Mouse (Mus musculus) thymus, postnatal 36 days (tissue): ENCODE data around the gene Krt5.
"Not testable (repeated sequence)": the region's sequence is repeated elsewhere in the genome, so short reads cannot be mapped to it uniquely, and the experiment has no call there.

ENCODE experiments used
- DNase-seq, 2 experiments: peaks; one replicate each; pipeline ENCODE4 v3.0.0; 2022; ENCODE audit warnings: mixed read lengths in 2 of 2

The Krt5 gene

DNA sequence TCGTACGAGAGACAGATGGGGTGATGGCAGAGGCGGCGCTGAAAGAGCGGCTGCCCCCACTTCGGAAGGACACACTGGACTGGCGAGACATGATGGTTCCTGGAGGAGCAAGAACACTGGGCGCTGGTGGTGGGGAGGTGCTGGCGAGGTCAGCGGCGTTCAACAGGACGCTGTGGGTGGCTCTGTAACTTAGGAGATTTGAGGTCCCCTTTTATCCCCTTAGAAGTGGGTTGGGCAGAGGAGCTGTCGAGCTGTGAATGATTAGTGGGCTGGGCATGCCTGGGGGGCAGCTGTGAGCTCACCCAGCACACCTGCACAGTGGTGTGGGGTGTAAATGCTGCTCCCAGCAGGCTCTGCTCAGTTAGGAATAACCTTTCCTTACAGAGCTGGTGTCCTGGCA is at the start of gene Krt5:
Krt5 (minus strand) TSS at position 179 of the 400 bp plus-strand sequence.
- DNase-seq, result no peak

DNA sequence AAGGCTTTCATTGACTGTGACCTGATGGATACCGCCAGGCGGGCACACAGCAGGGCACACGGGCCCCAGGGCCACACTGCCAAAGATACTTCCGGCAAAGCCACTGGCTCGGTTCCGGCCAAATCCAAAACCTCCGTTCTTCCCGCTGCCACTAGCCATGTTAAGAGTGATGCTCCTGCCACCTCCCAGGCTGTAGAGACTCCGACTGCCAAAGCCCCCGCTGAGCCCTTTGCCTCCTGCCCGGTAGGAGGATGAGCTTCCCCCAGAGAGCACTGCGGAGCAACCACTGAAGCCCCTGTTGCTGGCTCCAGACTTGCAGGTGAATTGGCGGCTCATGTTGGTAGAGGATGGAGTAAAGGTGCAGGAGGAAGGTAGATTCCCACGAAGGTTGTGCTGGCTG is 30.0 kb upstream of the Krt5 start, which contains the start of gene Krt71:
Krt71 (minus strand) TSS at position 399 of the 400 bp plus-strand sequence.
- no peak for DNase-seq

GRCm38 (mm10) chr15:101737786-101738185 is 25.1 kb upstream of the Krt5 start:
- no peak for DNase-seq

GRCm38 (mm10) chr15:101730653-101731052 is 18.0 kb upstream of the Krt5 start:
- no peak for DNase-seq

DNA sequence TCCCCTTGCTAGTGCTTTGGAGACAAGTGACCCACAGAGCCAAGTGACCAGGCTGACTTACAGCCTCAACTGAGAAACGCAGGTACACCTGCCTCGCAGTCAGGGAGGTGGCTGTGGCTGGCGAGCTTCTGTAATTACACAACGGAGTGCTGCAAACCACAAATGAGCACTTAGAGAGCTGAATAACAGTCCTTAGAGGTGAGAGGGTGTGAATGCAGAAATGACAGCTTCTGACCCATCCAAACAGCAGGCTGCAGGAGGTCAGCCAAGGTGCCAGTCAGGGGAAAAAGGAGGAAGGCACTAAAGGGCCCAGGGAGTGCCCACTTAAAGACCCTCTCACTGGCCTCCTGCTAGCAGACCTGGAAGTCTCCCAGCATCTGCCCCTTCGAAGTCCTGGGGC is 12.0 kb upstream of the Krt5 start:
- no peak for DNase-seq

DNA sequence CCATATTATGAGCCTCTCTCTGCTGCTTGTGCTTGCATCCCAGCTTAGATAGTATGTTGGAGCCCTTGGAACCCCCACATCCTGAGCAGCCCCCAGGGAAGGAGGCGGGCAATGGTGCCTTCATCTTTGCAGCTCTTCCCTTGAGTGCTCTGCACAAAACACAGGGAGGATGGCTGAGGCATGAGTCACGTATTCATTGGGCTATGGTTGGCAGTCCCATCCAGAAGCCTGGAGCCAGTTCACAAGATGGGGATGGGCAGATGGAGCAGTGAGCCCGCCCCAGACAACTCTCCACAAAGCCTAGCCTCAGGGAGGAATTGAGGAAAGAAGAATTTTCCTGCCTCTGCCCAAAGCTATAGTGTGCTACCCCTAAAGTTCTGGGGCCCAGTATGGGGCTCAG is 3.1 kb upstream of the Krt5 start:
- DNase-seq, result no peak

DNA sequence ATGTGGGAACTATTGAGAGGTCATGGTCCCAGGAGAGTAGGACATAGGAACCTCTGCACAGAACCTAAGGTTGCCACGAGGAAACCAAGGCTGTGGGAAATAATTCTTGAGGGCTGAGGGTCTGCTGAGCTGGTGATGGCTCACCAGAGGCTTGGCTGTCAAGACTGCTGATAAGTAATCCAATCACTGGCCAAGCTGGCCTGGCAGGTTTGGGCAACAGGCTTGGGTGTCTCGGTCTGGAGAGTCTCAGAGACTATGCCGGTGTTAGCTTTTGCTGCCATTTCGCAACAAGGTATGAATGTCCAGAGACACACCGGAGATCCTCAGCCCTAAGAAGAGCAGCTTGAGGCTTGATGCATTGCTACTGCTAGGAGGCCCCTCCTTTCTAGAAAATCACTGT is 1.7 kb upstream of the Krt5 start:
- DNase-seq, result no peak

DNA sequence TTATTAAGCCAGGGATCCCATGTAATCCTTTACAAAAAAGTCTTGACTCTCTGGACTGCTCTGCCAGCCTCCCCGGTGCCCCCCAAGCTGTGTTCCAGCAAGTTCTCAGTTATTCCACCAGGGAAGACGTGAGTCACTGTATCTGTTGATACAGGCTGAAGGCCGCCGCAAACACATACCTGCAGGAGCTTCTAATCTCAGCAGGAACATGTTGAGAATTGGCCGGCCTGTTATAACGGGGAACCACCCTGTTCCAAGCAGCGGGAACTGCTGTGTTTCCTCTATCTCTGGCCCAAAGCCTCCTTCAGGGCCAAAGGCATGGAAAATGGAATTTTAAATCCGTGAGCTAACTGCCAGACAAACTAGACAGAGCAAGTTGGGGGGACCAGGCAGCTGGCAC is 1.0 kb upstream of the Krt5 start:
- DNase-seq, result no peak

DNA sequence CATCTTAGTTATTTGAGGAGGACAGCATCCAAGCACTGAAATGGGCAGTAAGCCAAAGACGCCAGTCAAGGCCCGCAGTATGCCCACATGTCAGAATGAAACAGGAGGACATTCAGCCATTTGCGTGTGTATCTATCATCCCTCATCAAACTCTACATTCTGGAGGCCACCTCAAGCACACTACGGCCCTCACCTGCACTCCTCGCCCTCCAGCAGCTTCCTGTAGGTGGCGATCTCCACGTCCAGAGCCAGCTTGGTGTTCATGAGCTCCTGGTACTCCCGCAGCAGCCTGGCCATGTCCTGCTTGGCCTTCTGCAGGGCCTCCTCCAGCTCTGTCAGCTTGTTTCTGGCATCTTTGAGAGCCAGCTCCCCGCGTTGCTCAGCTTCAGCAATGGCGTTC is 4.0 kb downstream of the Krt5 start:
- DNase-seq, result no peak

GRCm38 (mm10) chr15:101707454-101707853 is 5.2 kb downstream of the Krt5 start:
- no peak for DNase-seq

DNA sequence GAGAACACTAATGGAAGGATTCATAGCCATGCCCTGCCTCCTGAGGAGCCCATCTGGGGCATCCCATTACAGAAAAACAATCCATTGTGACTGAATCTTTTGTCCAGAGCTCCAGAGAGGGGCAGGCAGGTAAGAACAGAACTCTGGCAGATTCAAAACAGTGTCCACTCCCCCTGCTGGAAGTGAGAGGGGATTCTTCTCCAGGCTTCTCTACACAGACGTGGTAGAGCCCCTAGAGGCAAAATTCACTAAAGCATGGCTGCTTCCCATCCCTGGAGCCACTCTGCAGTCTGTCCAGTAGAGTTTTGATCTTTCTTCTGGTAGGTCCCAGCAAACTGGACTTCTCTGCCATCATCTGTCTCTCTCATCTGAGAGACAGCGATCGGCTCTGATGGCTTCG is 8.6 kb downstream of the Krt5 start:
- no peak for DNase-seq

- no peak for DNase-seq
Observed at GRCm38 (mm10) chr15:101702380-101702779, 10.3 kb downstream of the Krt5 start.

GRCm38 (mm10) chr15:101699866-101700265 is 12.8 kb downstream of the Krt5 start:
- no peak for DNase-seq

DNA sequence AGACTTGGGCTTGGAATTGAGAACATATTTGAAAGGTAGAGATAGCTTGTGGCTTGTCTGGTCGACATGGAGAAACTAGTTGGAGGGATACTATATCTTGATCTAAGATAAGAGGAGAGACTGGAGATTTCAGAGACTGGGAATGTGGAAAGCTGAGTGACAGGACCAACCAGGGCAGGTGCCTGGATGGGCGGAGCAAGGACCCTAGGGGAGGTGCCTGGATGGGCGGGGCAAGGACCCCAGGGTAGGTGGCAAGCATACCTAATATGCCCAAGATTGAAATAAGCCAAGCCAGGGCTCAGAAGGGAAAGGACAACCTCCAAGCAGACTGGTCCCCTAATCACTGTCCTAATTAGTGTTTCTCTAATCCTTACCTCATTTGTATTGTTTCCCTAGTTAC is 13.5 kb downstream of the Krt5 start:
- no peak for DNase-seq

- DNase-seq, result no peak
Observed at GRCm38 (mm10) chr15:101697326-101698188, 15.1 kb downstream of the Krt5 start.

DNA sequence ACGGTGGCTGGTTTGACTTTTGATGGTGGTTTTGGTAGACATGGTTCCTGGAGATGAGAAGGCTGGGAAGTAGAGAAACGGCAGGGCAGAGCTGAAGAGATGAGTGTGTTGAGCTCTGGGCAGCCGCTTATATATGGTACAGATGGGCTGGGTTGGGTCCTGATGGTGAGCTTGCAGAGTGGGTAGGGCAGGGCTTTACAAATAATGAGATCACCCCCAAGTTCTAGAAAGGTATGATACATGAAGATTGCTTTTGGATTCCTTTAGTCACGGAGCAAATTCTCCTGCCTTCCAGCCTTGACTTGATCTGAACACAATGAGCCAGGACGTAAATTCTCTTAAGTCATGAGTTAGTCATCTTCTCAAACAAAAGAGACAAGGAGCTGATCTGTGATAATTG is 18.5 kb downstream of the Krt5 start, which contains the start of gene Krt6a:
Krt6a (minus strand) TSS at position 101 of the 400 bp plus-strand sequence.
- DNase-seq, result no peak

- not testable (repeated sequence) for DNase-seq
Observed at GRCm38 (mm10) chr15:101690460-101690859, 22.2 kb downstream of the Krt5 start.

GRCm38 (mm10) chr15:101688161-101688560 is 24.5 kb downstream of the Krt5 start:
- no peak for DNase-seq

GRCm38 (mm10) chr15:101680187-101680586 is 32.5 kb downstream of the Krt5 start, which contains the start of gene Krt6b:
Gene Krt6b, minus strand, starts transcription at chr15:101680287.
- DNase-seq, result no peak

- no peak for DNase-seq
Observed at GRCm38 (mm10) chr15:101675978-101676377, 36.7 kb downstream of the Krt5 start.
